Mouse (Mus musculus) lung, adult 2 months (tissue): ENCODE measurements at regions not wholly inside any gene's neighbourhood (a gene's known extent, or its start where the extent isn't known, plus 50 kb on each side); places are given as distances from the start of the nearest gene placed in this dataset.

Experiments
- DNase-seq: peaks from one replicate; pipeline ENCODE4 v3.0.0; 2022
- H3K4me1 ChIP-seq: fragments of 200-500 bp; 2 replicates; pipeline ENCODE4 v1.6.1; 2011; ENCODE audit warnings: low read length; ENCODE audit not compliant: control insufficient read depth, insufficient read depth
- H3K4me3 ChIP-seq: fragments of 200-500 bp; replicated peaks from 2 replicates; pipeline ENCODE3; 2011; ENCODE audit warnings: low read depth, mild to moderate bottlenecking, control low read depth, low read length; ENCODE audit errors: extremely low read depth
- CTCF ChIP-seq: fragments of 200-500 bp; IDR thresholded peaks from 2 replicates; pipeline ENCODE4 v1.5.1; 2011; ENCODE audit warnings: mild to moderate bottlenecking, low read length, control low read depth; ENCODE audit not compliant: insufficient read depth
- POLR2A ChIP-seq: fragments of 200-500 bp; IDR thresholded peaks from 2 replicates; pipeline ENCODE4 v1.6.1; 2011; ENCODE audit warnings: low read depth, mild to moderate bottlenecking, control low read depth, low read length, borderline replicate concordance; ENCODE audit errors: extremely low read depth
- WGBS: fragments of 180-500 bp; shearing (Covaris S2); methylation state at CpG from one replicate; pipeline ENCODE4 v1.1.7; 2018; 5-methylcytosine and 5-hydroxymethylcytosine counted together

GRCm38 (mm10) chrX:98375437-98375836 lies 226.9 kb downstream of the Ar start:
- H3K4me3 ChIP-seq, result no peak overlapping the region
- DNase-seq, result no peak

GRCm38 (mm10) chrX:98380247-98380905 lies 231.8 kb downstream of the Ar start:
- H3K4me1 ChIP-seq, result no peaks in the 10 kb centered on the region
- WGBS, result 49% methylated on average over 7 of the region's 7 CpGs
- no peak overlapping the region for H3K4me3 ChIP-seq
- peak; percentile 6 for DNase-seq
- 0 out of 2 replicates have a peak, but pooled peaks have one; percentile 10 for TF ChIP-seq CTCF
- TF ChIP-seq POLR2A, result no peak

More at GRCm38 (mm10) chrX:98375437-98375836, 226.9 kb downstream of the Ar start:
- TF ChIP-seq POLR2A, result no peak
- TF ChIP-seq CTCF, result no peak
- no peaks in the 10 kb centered on the region for H3K4me1 ChIP-seq

DNA sequence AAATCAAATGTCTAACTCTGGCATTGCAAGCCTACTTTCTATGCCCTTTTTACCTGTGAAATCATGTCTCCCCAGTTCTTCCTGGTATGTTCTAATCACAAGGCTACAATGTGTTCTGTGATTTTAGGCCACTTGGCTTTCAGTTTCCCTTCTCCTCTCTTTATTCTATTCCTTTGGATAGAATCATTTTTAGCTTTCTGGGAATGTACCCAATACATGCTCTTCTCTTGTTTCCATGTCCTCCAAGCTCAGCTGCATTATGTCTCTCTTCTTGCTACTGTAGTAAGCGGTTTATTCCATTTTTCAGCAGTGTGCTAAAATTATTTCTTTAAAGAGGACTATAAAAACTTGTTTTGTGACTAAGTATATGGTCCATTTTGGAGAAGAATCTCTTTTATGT lies 235.4 kb downstream of the Ar start:
- 70% methylated on average over 1 of the region's 1 CpGs for WGBS
- TF ChIP-seq POLR2A (no peak), CTCF (no peak)

GRCm38 (mm10) chrX:98392376-98392775 lies 243.8 kb downstream of the Ar start:
- Histone ChIP-seq H3K4me1 (no peaks in the 10 kb centered on the region), H3K4me3 (no peak overlapping the region)
- DNase-seq, result no peak
- TF ChIP-seq POLR2A (no peak), CTCF (no peak)

More for the DNA sequence above, 235.4 kb downstream of the Ar start:
- Histone ChIP-seq H3K4me3 (no peak overlapping the region), H3K4me1 (no peaks in the 10 kb centered on the region)
- DNase-seq, result no peak

- TF ChIP-seq POLR2A (no peak), CTCF (no peak)
- no peaks in the 10 kb centered on the region for H3K4me1 ChIP-seq
- DNase-seq, result no peak
- H3K4me3 ChIP-seq, result no peak overlapping the region
Measured at GRCm38 (mm10) chrX:98409090-98409489, 260.5 kb downstream of the Ar start.

GRCm38 (mm10) chrX:98419437-98419836 lies 270.9 kb downstream of the Ar start:
- Histone ChIP-seq H3K4me1 (no peaks in the 10 kb centered on the region), H3K4me3 (no peak overlapping the region)
- no peak for TF ChIP-seq CTCF
- no peak for TF ChIP-seq POLR2A
- no peak for DNase-seq

DNA sequence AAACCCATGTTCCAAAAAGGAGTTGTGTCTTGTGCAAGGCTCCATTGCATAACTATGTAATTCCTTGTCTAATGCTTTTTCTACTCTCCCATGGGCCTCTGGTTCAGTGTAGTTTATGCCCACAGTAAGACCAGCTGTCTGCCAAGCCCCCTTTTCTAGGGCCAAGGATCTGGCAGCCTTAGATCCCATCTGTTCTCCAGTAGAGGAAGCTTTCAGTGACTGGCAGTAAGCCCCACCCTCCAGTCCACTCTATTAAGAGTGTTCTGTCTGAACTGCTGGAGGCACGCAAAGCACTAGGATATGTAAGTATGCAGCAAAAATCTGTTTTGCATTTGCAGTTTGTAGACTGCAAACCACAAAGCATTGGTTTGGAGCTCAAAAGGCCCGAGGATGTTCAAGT lies 303.5 kb downstream of the Ar start:
- Histone ChIP-seq H3K4me1 (no peaks in the 10 kb centered on the region), H3K4me3 (no peak overlapping the region)
- WGBS, result 72% methylated on average over 2 of the region's 2 CpGs
- DNase-seq, result no peak
- no peak for TF ChIP-seq CTCF
- no peak for TF ChIP-seq POLR2A

GRCm38 (mm10) chrX:98476473-98477254 lies 328.1 kb downstream of the Ar start:
- Histone ChIP-seq H3K4me1 (no peaks in the 10 kb centered on the region), H3K4me3 (no peak overlapping the region)
- no peak for DNase-seq
- no peak for TF ChIP-seq CTCF
- no peak for TF ChIP-seq POLR2A
- 85% methylated on average over 4 of the region's 4 CpGs for WGBS
